Comparison of ENCODE assay signal across 8 mouse cellular contexts in the genomic region with DNA sequence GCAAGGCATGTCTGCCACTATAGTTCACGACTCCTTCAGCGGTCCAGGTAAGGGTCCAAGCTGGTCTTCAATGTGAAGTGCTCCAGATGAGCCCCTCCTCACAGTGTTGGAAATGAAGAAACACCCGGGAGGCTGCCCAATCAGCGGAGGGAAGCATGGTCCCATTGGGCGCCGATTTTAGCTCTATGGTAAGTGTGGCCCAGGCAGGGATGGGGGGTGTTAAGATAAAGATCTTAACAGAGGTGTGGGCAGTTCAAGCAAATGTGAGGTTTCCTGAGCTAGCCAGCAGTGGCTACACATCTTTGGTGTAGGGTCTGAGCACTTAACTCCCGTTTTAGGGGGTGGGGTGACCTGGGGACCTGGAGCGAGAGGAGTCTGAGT. TPM values are rescaled to one million over a fixed set of nuclear protein-coding genes. Genes with fewer than 3 reads are reported as not detected.
DNase-seq lines count a peak whose midpoint lies in the region; ATAC-seq lines count a peak whose summit lies in the region.

No protein-coding gene starts in this region.

- no peak for DNase-seq in kidney, postnatal 14 days
- no peak for DNase-seq in hindbrain, embryonic 10.5 days (ENCODE audit: low spot score)
- no peak for DNase-seq in midbrain, embryonic 10.5 days (ENCODE audit: low spot score)
- DNase-seq in urinary bladder, postnatal 10 days (ENCODE audit: low spot score), result no peak
- DNase-seq in thymus, postnatal 25 days, result no peak
- no peak for DNase-seq in left cerebral cortex, postnatal 36 days (ENCODE audit: low spot score in 2 of 2)

- peak overlapping the region; percentile 84 for H3K9ac ChIP-seq in kidney, embryonic 15.5 days

- H3K27ac ChIP-seq in kidney, embryonic 15.5 days, result peak overlapping the region; percentile 94
- no peak overlapping the region for H3K27ac ChIP-seq in brown adipose tissue, adult 24 weeks (replicated peaks; ENCODE audit: low read depth, low read length)
- H3K27ac ChIP-seq in hindbrain, embryonic 10.5 days, result peak overlapping the region; percentile 96
- peak overlapping the region; percentile 98 for H3K27ac ChIP-seq in midbrain, embryonic 10.5 days (replicated peaks)

- peak overlapping the region; percentile 78 for H3K4me3 ChIP-seq in kidney, embryonic 15.5 days (replicated peaks)
- H3K4me3 ChIP-seq in brown adipose tissue, adult 24 weeks (ENCODE audit: insufficient read depth, low read depth, low read length), result peak overlapping the region; percentile 70
- peak overlapping the region; percentile 71 for H3K4me3 ChIP-seq in hindbrain, embryonic 10.5 days
- H3K4me3 ChIP-seq in midbrain, embryonic 10.5 days, result peak overlapping the region; percentile 84

- peaks cover 9% of the 10 kb centered on the region; the same call in 1 of the 2 replicates for H3K4me1 ChIP-seq in kidney, embryonic 15.5 days
- no peaks in the 10 kb centered on the region for H3K4me1 ChIP-seq in brown adipose tissue, adult 24 weeks (ENCODE audit: control insufficient read depth, insufficient read depth, insufficient read length, low read length)
- H3K4me1 ChIP-seq in hindbrain, embryonic 10.5 days (replicated peaks), result peaks cover 16% of the 10 kb centered on the region
- H3K4me1 ChIP-seq in midbrain, embryonic 10.5 days, result peaks cover 23% of the 10 kb centered on the region

- H3K27me3 ChIP-seq in kidney, embryonic 15.5 days, result 0 out of 2 replicates have a peak, but pooled peaks cover 2% of the 10 kb centered on the region
- no peaks in the 10 kb centered on the region; the same call in 1 of the 2 replicates for H3K27me3 ChIP-seq in hindbrain, embryonic 10.5 days (ENCODE audit: insufficient read depth, poor library complexity, severe bottlenecking)
- H3K27me3 ChIP-seq in midbrain, embryonic 10.5 days (ENCODE audit: low read depth, poor library complexity, severe bottlenecking), result peaks cover 8% of the 10 kb centered on the region; the same call in 1 of the 2 replicates

- H3K9me3 ChIP-seq in kidney, embryonic 15.5 days (replicated peaks), result no peaks in the 10 kb centered on the region
- no peaks in the 10 kb centered on the region for H3K9me3 ChIP-seq in hindbrain, embryonic 10.5 days
- H3K9me3 ChIP-seq in midbrain, embryonic 10.5 days (replicated peaks), result no peaks in the 10 kb centered on the region

- H3K36me3 ChIP-seq in kidney, embryonic 15.5 days, result no peaks in the 10 kb centered on the region
- H3K36me3 ChIP-seq in hindbrain, embryonic 10.5 days, result no peaks in the 10 kb centered on the region
- H3K36me3 ChIP-seq in midbrain, embryonic 10.5 days, result no peaks in the 10 kb centered on the region

- ATAC-seq in kidney, embryonic 15.5 days (replicated peaks; ENCODE audit: low FRiP score), result peak; percentile 76; the same call in 1 of the 2 replicates

- intact Hi-C loops in left cerebral cortex, postnatal 36 days (cut with DNase I), result no loop called here

- WGBS in kidney, embryonic 15.5 days, result 5% methylated on average over 8 of the region's 8 CpGs
- 5% methylated on average over 8 of the region's 8 CpGs for WGBS in hindbrain, embryonic 10.5 days
- 8% methylated on average over 8 of the region's 8 CpGs for WGBS in midbrain, embryonic 10.5 days

- peak overlapping the region; percentile 74 for H3K4me2 ChIP-seq in kidney, embryonic 15.5 days

RNA-seq across cellular contexts. Expression of a gene that starts 0.3 kb away (rescaled TPM):
- 1.0 and 1.5 TPM in 2 replicates for polyA plus RNA-seq in kidney, embryonic 15.5 days (2015; fragmentation: Nextera tagmentation; extraction: Ambion mirVana)
- 0.44 TPM in 1 of 2 replicates, not detected in the other for polyA plus RNA-seq in brown adipose tissue, adult 24 weeks (2012; ENCODE audit: insufficient read depth, insufficient read length, missing spikeins)
- polyA plus RNA-seq in hindbrain, embryonic 10.5 days (2016; fragmentation: Nextera tagmentation; extraction: Ambion mirVana), result 1.1 and 1.9 TPM in 2 replicates
- polyA plus RNA-seq in midbrain, embryonic 10.5 days (2016; fragmentation: Nextera tagmentation; extraction: Ambion mirVana), result 1.4 and 1.5 TPM in 2 replicates
- total RNA-seq in left cerebral cortex, postnatal 36 days (2021), result 10 to 100 TPM; 14.4 to 16.7 TPM
